Mouse (Mus musculus) kidney, adult 2 months (tissue): ENCODE measurements at regions not wholly inside any gene's neighbourhood (a gene's known extent, or its start where the extent isn't known, plus 50 kb on each side); places are given as distances from the start of the nearest gene placed in this dataset.

Source experiments
- DNase-seq: peaks from one replicate; pipeline ENCODE4 v3.0.0; 2021
- H3K27ac ChIP-seq: fragments of 200-500 bp; 2 replicates; pipeline ENCODE4 v1.5.1; 2012; ENCODE audit warnings: low read depth, low read length, control low read depth, inconsistent platforms; ENCODE audit not compliant: insufficient read depth
- H3K27me3 ChIP-seq: fragments of 200-500 bp; replicated peaks from 2 replicates; pipeline ENCODE4 v1.6.1; 2012; ENCODE audit warnings: mild to moderate bottlenecking, moderate library complexity, low read length, inconsistent platforms; ENCODE audit not compliant: control insufficient read depth, insufficient read depth
- H3K36me3 ChIP-seq: fragments of 200-500 bp; 2 replicates; pipeline ENCODE4 v1.6.1; 2012; ENCODE audit warnings: mild to moderate bottlenecking, moderate library complexity, low read length, inconsistent platforms; ENCODE audit not compliant: control insufficient read depth, insufficient read depth
- H3K4me1 ChIP-seq: fragments of 200-500 bp; 2 replicates; pipeline ENCODE4 v1.6.1; 2011; ENCODE audit warnings: low read length; ENCODE audit not compliant: control insufficient read depth, insufficient read depth
- H3K4me3 ChIP-seq: fragments of 200-500 bp; 2 replicates; pipeline ENCODE4 v1.5.1; 2011; ENCODE audit warnings: mild to moderate bottlenecking, low read depth, low read length, control low read depth; ENCODE audit not compliant: insufficient read depth
- CTCF ChIP-seq: fragments of 200-500 bp; conservative IDR thresholded peaks from 2 replicates; pipeline ENCODE4 v1.5.1; 2011; ENCODE audit warnings: low read depth, mild to moderate bottlenecking, control low read depth, low read length, moderate library complexity, mixed read lengths; ENCODE audit not compliant: insufficient read depth, insufficient read length
- POLR2A ChIP-seq: fragments of 200-500 bp; IDR thresholded peaks from one replicate; pipeline ENCODE4 v1.6.1; 2011; ENCODE audit warnings: low read depth, low read length, control low read depth
- WGBS: fragments of 180-500 bp; shearing (Covaris S2); methylation state at CpG from one replicate; pipeline ENCODE4 v1.1.7; 2018; 5-methylcytosine and 5-hydroxymethylcytosine counted together

- no peak for DNase-seq
- no peak overlapping the region for H3K27ac ChIP-seq
- H3K4me1 ChIP-seq: no peaks in the 10 kb centered on the region
- H3K36me3 ChIP-seq: no peaks in the 10 kb centered on the region
- WGBS: 92% methylated on average over 12 of the region's 12 CpGs
- H3K27me3 ChIP-seq: no peaks in the 10 kb centered on the region
- H3K4me3 ChIP-seq: no peak overlapping the region
- no peak for TF ChIP-seq CTCF
- no peak for TF ChIP-seq POLR2A
These were observed 184.8 kb upstream of the Bcor start for GRCm38 (mm10) chrX:12344805-12345555.

GRCm38 (mm10) chrX:12346856-12347255 lies 186.7 kb upstream of the Bcor start:
- no peak for DNase-seq
- 66% methylated on average over 3 of the region's 3 CpGs for WGBS
- no peaks in the 10 kb centered on the region for H3K4me1 ChIP-seq
- H3K36me3 ChIP-seq: no peaks in the 10 kb centered on the region
- TF ChIP-seq CTCF (no peak), POLR2A (no peak)
- no peaks in the 10 kb centered on the region for H3K27me3 ChIP-seq
- H3K4me3 ChIP-seq: no peak overlapping the region
- no peak overlapping the region for H3K27ac ChIP-seq

GRCm38 (mm10) chrX:12348117-12348516 lies 188.0 kb upstream of the Bcor start:
- Histone ChIP-seq H3K4me3 (no peak overlapping the region), H3K4me1 (no peaks in the 10 kb centered on the region), H3K27ac (no peak overlapping the region), H3K36me3 (no peaks in the 10 kb centered on the region), H3K27me3 (no peaks in the 10 kb centered on the region)
- DNase-seq: peak; percentile 17
- TF ChIP-seq CTCF (peak; percentile 46), POLR2A (no peak)
- WGBS: 76% methylated on average over 8 of the region's 8 CpGs

GRCm38 (mm10) chrX:12354875-12355274 lies 194.7 kb upstream of the Bcor start:
- H3K27me3 ChIP-seq: no peaks in the 10 kb centered on the region
- H3K36me3 ChIP-seq: no peaks in the 10 kb centered on the region
- no peak for TF ChIP-seq POLR2A
- TF ChIP-seq CTCF: no peak
- no peak for DNase-seq
- H3K4me3 ChIP-seq: no peak overlapping the region
- 94% methylated on average over 2 of the region's 2 CpGs for WGBS
- no peak overlapping the region for H3K27ac ChIP-seq
- H3K4me1 ChIP-seq: no peaks in the 10 kb centered on the region

- Histone ChIP-seq H3K27me3 (no peaks in the 10 kb centered on the region), H3K36me3 (no peaks in the 10 kb centered on the region), H3K4me1 (no peaks in the 10 kb centered on the region), H3K27ac (no peak overlapping the region), H3K4me3 (no peak overlapping the region)
- DNase-seq: no peak
- TF ChIP-seq CTCF (no peak), POLR2A (no peak)
- 58% methylated on average over 1 of the region's 1 CpGs for whole genome bisulfite sequencing
These were observed 197.9 kb upstream of the Bcor start for GRCm38 (mm10) chrX:12358026-12358425.

GRCm38 (mm10) chrX:12365582-12366323 lies 205.6 kb upstream of the Bcor start:
- peak; percentile 1 for DNase-seq
- Histone ChIP-seq H3K4me1 (no peaks in the 10 kb centered on the region), H3K36me3 (no peaks in the 10 kb centered on the region), H3K27me3 (no peaks in the 10 kb centered on the region), H3K4me3 (no peak overlapping the region), H3K27ac (no peak overlapping the region)
- WGBS: 59% methylated on average over 12 of the region's 12 CpGs
- TF ChIP-seq CTCF: no peak
- TF ChIP-seq POLR2A: no peak

GRCm38 (mm10) chrX:12366801-12367200 lies 206.6 kb upstream of the Bcor start:
- H3K4me3 ChIP-seq: no peak overlapping the region
- no peaks in the 10 kb centered on the region for H3K36me3 ChIP-seq
- H3K4me1 ChIP-seq: no peaks in the 10 kb centered on the region
- no peak for DNase-seq
- no peak for TF ChIP-seq POLR2A
- no peak for TF ChIP-seq CTCF
- 83% methylated on average over 6 of the region's 6 CpGs for WGBS
- no peaks in the 10 kb centered on the region for H3K27me3 ChIP-seq
- H3K27ac ChIP-seq: no peak overlapping the region
